Mouse (Mus musculus) ES-Bruce4 (cell line): Measurements from ENCODE around the gene Trpm8.

Source experiments
- CTCF ChIP-seq: IDR thresholded peaks from one replicate; pipeline ENCODE4 v1.8.1; 2011; ENCODE audit warnings: low read depth, low read length
- EP300 ChIP-seq: IDR thresholded peaks from 2 replicates; pipeline ENCODE4 v1.6.1; 2011; ENCODE audit warnings: low read depth, low read length; ENCODE audit not compliant: insufficient read depth
- POLR2A ChIP-seq: IDR thresholded peaks from one replicate; pipeline ENCODE4 v1.8.1; 2011; ENCODE audit warnings: low read length; ENCODE audit not compliant: insufficient read depth

- TF ChIP-seq CTCF, result no peak
- TF ChIP-seq EP300, result no peak
- TF ChIP-seq POLR2A, result no peak
Measured at GRCm38 (mm10) chr1:88288789-88289127, 11.3 kb downstream of the Trpm8 start.
